Mouse (Mus musculus) cerebellum, postnatal 10 days (tissue): ENCODE measurements at regions not wholly inside any gene's neighbourhood (a gene's known extent, or its start where the extent isn't known, plus 50 kb on each side); places are given as distances from the start of the nearest gene placed in this dataset.

Source experiments
- DNase-seq, 2 experiments: peaks; one replicate each; pipeline ENCODE4 v3.0.0; 2021; ENCODE audit warnings: mixed read lengths in 2 of 2

DNA sequence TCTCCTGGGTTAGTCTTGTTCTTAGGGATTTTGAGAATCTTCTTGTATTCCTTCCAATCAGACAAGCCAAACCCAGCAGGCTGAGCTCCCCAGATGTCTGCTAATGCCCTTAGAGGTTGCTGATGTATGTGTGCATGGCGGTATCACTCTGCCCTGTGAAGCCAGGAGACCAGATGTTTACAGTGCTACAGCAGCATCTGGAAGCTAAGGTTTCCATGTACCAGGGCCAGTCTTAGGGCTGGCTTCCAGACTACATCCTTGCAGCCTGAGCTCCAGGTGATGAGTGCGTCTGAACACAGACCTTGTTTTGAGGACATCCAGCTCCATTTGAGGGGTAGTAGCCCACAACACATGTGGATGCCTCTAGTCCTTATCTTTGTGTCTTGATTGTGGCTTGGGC lies 241.7 kb downstream of the Ttc32 start:
- DNase-seq = no peak

DNA sequence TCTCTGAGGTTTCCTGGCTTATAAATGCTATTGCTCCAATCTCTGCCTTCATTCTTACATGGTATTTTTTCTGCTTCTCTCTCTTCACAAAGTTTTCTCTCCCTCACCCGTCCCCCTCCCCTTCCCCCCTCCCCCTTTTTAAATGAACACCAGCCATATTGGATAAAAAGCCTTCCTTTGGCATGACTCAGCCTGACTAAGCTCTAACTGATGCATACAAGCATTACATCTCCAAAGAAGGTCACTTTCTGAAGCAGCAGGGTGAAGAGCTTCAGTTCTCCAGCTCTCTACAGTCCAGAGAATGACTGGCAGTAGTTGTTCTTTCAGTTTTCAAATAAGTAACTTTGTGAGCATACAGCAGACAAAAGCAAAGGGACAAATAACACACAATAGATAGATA lies 244.4 kb downstream of the Ttc32 start:
- DNase-seq = no peak

DNA sequence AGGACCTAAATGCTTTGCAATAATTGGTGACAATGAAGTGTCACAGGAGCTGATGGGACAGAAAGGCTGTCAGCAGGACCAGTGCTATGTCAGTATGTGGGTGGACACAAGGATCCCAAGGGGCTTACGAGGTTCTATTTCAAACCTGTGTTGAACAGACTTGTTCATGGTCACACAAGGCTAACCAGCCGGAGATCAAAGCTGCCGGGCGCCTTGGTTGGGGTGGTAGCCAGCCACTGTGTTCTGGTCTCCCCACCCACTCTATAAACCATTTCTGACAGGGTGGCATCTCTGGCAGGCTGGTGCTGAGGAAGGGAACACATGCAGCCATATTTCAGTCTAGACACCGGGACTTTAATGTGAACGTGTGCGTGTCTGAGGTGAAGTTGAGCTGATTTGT lies 245.9 kb downstream of the Ttc32 start:
- DNase-seq = no peak

DNA sequence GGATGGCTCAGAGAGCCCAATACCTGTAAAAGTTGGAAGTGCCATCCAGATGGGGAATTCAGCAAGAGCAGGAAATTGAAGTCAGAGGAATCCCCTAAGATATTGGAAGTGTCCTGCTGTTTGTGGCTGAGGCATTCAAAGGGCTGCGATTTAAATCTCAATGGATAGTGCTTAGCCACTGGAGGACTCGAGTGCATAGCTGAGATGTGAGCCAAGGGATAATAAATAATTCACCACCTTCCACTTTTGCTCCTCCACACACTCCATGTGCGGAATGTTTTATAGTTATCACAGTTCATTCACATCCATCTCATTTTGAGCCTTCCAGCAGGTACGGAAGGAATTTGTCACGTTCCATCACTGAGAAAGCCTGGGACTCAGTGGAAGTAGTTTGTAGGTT lies 248.9 kb downstream of the Ttc32 start:
- no peak for DNase-seq

DNA sequence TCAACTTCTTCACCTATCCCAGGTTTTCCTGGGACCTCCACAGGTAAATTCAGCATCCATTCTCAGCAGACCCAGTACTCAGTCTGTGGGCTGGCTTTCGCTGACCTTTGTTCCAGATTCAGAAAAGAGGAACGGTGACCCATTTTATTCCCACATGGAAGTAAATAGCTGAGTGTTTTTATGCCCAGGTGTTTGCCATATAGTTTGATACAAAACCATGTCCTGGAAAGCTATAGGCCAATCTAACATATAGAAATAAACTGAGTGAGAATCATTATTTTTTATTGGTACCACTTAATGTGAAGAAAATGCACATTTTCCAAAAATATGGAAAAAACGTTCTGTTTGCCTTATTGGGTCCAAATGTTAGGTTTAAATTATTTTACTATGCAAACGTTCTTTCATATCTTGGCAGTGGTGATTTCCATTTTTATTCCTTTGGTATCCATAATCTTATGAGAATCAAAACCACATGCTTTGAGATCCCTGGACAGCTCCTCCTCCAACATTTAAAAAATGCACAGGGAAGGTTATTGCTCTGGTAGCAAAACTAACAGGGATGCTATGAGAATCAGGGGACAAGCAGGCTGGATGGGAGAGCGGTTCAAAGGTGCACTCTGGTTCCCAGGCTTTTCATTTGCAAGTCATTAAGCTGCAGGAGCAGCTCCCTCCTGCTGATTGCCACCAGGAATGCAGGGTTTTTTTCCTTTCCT lies 250.3 kb downstream of the Ttc32 start:
- no peak for DNase-seq

DNA sequence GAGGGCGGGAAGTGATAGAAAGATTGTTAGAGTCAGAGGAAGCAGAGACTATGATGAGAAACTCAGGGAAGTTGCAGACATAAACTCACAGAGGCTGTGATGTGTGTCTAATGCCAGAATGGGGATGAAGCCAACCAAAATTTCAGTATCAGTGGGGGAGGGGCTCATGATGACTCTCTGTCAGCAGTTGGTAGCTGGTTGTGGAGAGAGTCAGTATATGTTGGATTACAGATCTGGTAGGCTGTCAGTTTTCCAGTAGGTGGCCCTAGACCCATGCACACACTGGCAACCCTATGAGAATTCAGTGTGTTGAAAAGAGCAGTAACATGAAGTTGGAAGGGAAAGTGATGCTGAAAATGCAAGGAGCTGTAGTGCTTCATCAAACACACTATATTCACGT lies 257.5 kb downstream of the Ttc32 start:
- peak in 1 of 2 experiments; percentile 6 for DNase-seq

DNA sequence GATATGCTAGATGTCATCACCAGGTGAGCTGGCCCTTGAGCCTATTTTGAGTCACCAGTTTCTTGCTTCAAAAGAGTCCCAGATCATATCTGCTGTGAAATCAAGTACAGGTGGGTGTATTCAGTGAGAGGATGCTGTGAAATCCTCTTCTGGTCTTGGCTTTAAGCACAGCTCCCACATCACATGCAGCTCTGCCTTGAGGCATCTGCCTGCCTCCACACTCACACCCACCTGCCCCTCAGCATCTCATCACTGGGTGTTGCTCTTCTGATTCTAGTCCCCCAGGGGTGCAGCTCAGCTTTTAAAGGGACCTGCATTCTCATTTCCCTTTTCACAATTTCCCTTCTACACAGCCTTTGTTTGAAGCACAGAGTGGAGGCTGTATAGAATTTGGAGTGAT lies 262.9 kb downstream of the Ttc32 start:
- DNase-seq = no peak

DNA sequence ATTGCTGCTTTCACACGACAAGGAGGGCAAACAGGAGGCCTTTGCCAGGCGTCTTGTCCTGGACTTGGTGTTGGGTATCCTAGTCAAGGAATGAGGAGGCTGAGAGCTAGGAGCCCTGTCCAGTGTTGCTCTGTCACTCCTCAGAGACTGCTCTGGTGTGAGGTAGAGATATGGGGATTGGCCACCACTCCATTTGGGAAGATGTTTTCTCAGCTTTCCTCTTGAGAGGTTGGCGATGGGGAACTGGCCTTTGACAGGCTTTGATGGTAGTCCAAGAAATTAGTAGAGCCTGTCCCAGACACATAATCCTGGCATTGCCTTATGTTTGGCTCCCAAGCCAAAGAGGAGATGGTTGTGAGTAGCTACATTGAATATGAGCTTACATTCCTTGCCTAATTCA lies 265.4 kb downstream of the Ttc32 start:
- DNase-seq = no peak

DNA sequence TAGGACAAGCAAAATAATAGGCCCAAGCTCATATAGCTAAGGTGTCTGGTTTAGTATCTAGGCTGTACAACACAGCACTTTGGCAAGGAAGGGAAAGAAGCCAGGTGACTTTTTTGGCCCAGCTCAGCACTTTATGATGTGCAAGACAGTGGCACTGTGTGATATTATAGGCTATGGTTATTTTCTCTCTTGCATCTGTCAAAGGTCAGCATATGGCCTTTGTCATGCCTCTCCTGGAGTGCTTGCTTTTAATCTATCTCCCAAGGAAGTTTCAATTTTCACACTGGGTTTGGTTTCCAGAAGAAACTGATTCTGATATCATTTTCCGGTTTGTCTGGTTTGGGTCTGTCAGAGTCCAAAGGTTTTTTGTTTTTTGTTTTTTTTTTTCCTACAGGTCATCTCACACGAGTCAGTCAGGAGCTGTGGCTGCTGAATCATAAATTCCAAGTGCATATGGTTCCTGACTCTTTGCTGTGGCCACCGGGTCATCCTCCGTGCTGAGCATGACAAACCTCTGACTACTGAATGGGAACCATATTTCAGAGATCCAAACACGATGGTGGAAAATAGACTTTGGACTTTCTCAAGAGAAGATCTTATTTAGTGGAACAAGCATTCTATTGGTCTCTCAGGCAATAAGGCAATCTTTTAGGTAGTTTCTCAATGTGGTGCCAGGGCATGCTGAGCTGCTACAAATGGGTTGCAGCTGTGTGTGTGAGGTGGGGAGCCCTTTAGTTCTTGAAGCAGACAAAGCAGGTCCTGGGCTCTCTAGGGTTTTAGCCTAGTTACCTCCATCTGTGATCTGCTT lies 269.3 kb downstream of the Ttc32 start:
- no peak for DNase-seq

DNA sequence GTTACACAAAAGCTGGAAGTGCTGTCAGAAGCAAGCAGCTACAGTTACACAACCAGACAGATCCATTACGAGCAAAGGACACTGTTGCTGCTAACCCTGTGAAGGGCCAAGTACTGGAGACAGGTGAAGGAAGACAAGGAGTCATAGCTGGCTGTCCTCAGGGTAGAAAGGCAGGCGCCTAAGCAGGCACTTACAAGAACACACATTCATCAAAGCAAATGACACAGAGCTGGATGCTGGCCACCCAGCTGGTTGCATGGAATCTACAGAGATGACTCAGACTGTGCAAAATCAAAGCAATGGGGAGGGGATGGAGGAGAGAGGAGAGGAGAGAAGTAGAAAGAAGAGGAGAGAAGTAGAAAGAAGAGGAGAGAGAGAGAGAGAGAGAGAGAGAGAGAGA lies 265.8 kb upstream of the Osr1 start:
- DNase-seq = no peak

DNA sequence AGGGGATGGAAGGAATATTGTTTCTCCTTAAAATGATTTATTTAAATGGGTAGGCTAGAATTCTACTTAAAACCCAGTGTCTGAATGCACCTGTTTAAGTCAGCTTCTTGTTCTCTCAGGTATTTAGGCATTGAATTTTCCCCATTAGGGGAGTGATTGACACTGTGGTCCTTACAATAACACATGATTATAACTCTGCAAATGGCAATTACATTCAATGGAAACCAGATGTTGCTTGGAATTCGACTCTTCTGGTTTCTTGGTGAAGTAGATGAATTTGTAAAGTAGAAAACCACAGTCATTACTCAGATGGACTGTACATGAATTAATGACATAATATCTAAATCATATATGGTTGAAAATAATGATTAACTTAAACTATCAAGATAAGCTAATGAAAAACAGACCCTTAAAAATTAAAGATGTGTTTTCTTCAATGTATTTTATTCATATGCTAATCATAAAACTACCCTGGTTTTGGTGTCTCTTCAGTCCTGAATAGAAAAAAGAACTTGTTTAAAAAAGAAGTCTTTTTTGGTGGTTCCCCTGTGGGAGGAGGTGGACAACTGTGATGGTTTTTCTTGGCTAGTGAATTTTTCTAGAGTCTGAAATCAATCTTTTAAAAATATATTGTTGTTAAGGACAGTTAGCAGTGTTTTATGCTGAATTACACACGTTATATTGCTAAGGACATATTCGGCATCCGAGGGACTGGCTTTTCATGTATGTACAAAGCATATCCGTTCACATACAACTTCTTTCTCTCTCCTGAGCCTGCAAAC lies 231.8 kb upstream of the Osr1 start:
- no peak for DNase-seq

DNA sequence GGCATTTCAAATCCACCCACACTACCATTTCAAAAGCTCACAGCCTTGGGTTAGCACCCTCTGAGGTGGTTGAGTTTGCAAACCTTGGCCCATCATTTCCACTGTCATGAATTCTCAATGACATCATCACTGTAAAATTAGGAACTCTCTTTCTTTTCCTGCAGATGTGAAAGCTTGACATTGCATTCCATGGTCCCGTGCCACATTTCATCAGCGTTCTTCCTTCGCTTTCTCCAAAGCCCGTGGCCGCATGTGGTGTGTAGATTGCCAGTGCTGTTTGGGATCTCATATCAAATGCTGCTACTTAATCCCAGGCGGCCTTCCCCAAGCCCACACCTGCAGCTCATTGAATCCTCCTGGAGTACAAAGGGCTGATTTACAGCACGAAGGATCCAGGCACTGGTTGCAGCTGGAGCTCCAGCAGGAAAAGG lies 231.1 kb upstream of the Osr1 start:
- DNase-seq = no peak

DNA sequence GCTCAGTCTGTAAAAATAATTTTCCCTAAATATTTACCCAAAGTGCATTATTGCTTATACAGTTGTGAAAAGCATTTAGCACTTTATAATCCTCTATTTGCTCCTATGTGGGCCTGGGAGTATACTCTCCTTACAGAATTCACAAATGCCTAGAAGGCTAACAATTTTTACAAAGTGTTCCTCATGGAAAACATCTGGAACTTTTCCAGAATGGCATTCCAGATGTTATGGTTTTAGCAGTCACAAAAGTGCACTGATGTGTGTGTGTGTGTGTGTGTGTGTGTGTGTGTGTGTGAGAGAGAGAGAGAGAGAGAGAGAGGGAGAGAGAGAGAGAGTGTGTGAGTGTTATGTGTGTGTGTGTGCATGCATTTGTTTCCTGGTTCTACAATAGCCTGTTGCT lies 229.1 kb upstream of the Osr1 start:
- no peak for DNase-seq

DNA sequence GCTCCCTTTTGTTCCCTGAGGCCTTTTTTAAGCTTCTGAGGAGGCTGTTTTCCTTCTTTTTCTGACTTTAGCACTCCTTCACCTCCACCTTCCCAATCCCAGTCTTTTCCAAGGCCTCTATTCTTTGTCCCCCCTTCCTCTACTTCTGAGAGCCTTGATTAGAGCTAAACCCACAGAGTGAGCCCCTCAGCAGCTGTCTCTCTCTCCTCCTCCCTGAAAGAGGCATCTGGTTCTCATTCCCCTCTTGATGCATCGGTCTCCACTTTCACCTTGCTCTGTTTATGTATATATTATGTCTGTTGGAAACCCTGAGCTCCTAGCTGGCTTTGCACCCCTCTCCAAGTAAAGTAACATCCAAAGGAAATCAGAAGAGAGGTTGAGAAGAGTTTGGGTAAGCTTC lies 224.6 kb upstream of the Osr1 start:
- DNase-seq = no peak

DNA sequence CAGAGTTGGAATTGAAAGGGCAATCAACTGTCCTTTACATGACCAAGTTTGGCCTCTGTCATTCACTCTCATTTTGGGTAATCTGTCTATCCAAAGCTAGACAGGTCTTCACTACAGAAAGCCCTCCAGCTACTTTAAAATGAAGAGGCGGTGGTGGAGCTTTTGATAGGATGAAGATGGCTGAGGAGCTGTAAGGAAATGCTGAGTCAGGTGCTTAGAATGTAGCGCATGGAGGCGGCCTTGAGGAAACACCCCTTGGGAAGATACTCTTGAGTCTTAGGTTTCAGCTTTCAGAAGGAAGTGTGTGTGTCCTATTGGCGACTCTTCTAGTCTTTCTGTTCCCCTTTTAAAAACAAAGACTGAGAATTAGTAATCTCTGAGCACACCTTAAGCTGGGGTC lies 214.4 kb upstream of the Osr1 start:
- DNase-seq = no peak

DNA sequence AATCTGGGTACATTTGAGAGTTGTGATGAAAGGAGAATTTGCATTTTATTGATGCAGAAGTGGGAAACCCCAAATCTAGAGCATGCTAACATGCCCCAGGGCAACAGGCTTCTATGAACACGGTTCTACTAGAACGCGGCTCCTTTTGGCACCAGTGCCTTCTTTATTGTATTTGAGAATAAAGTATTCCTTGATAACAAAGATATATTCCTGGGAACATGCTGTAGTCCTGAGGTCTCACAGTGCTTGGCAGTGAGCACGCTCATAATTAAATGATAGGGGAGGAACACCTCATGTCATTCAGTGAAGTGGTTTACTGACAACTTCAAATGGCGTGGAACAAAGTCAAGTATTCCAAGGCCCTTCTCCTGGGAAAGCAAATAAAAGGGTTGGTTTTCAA lies 212.1 kb upstream of the Osr1 start:
- no peak for DNase-seq

DNA sequence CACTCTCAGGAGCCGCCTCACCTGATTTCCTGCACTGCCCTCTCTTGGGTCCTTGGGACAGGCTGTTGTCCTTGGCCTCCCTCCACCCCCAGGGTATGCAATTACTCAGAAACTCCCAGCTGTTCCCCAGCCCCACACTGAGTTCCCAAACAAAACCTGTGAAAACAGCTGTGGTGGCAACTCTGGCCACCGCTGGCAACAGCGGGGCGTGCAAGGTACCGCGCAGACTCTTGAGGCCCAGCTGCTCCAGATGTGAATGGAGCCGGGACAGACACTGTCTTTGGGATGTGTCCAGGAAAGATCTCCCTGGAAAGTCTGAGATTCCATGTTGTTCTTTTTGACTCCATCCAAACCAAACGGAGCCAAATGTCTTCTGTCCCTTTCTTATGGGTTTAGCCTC lies 211.0 kb upstream of the Osr1 start:
- DNase-seq = peak in 1 of 2 experiments; percentile 3

DNA sequence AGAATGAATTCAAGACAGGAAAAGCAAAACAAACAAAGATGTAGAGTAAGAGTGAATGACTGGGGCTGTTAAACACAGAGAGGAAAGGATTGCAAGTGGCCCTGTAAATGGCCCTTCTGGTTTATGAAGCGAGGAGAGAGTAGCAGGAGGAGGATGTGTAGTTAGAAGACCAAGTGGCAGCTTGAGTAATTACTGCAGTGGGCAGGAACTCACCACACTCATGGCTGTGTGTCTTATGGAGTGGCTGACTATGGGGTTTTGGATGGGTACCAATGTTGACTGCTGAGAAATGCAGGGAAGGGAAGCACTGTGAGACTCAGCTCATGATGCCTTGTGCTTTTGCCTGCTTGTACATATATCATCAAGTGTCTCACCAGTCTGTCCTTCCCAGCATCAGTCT lies 204.0 kb upstream of the Osr1 start:
- DNase-seq = no peak

DNA sequence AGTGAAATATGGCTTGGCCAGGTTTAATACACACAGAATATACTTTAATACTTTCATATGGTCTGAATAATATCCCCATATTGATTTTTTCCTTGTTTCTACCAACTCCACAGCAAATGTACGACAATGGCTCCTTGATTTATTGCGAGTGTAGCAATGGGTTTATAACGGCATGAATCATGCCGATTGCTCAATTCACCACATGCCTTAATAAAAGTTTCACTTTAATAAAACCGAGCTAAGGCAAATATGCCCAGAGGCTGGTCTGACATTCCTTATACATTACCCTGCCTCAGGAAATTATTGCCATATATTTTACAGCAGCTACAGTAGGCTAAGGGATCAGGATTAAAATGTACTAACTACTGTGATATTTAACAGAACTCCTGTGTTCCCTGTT lies 201.2 kb upstream of the Osr1 start:
- DNase-seq = no peak

DNA sequence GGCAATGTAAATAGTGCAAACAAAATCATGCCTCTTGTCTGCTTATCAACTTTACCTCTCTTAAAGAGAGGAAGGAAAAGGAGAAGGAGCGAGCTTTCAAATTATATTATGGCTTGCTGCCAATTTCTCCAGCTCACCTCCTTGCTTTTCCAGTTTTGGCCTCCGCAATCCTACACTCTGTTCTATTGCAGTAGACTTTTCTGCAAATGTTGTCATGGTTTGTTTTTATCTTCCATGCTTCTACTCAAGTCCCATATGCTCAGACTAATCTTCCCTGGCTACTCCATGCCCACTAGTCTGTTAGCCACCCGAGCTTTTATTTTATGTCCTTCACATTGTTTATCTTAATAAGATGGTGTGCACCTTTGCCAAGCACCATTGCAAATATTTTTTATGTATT lies 168.0 kb upstream of the Osr1 start:
- DNase-seq = no peak

DNA sequence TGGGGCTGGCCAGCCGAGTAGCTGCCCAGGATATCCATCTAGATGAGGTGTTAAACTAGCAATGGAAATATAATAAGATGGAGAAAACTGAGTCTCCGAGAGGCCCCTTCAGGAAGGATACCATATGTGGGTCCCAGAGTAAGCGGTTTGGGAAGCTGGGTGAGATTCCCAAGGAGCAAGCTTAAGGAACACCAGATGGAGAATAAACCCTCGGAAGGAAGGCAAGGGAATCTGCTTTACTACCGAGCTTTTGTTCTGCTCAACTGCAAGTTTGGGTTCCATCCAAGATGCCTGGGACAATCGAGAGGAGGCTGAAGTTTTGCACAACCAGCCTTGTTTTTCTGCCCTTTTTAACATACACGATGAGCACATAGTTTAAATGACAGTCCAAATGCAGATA lies 164.9 kb upstream of the Osr1 start:
- peak; percentile 6 to 13 for DNase-seq

DNA sequence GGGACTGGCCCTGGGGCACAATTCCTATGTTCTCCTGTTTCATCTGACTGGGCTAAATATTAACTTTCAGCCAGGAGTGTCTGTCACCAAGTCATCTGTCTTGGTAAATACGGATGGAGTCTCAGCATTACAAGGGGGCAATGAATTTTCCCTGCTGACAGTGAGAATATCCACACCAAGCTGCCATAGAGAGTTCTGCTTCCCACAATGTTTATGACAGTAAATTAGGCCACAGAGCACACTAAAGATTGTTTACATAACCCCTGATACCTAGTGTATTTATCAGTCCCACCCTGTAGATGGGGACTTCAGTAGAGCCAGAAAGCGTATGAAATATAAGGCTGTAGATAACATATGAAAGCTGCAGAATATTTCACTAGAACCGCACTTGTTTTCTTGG lies 150.6 kb upstream of the Osr1 start:
- DNase-seq = no peak

DNA sequence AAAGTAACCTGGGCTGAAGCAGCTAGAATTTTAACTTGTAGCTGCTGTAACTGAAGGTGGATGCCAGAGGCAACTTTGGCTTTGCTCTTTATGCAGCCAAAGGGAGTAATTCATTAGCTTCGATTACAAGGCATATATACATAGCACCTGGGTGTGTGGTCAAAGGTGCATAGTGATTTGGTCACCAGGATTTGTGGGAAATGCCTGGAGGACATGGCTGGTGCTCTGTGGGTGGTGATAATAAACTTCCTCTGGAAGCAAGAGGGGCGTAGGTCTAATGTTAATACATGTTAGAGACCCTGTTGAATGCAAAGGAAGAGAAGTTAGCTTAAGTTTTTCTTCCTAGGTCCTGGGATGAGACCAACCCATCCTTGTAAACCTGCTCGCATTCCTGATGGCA lies 139.3 kb upstream of the Osr1 start:
- DNase-seq = no peak
